In genomic region chr3:85197148-85197547, GRCm38 (mm10) we compare ENCODE assay signal across 19 mouse cellular contexts.
"Had no signal": no experiment of that assay in that cellular context is flagged by ENCODE, and none has a peak within 500 bp of the region (broad histone marks: within the 10 kb centered on the region; RNA-seq: fewer than 3 reads in every experiment).

No protein-coding gene starts in this region.

- H3K27ac ChIP-seq: layer of hippocampus, adult 2 months; liver, embryonic 13.5 days; macrophage had no signal

- DNase-seq: kidney, adult 18-20 months; kidney, adult 9 months; kidney, postnatal 14 days; kidney, postnatal 4 days; layer of hippocampus, adult 9-11 months; liver, embryonic 13.5 days; lung, embryonic 14.5 days; midbrain, embryonic 14.5 days; right cerebral cortex, adult 18-20 months; right cerebral cortex, postnatal 14 days; right cerebral cortex, postnatal 4 days; thymus, adult 2 months; thymus, postnatal 14 days; thymus, postnatal 4 days had no signal

- ATAC-seq: inflammation-experienced regulatory T-cells, adult 6 months; lung, postnatal 0 days had no signal

- H3K27me3 ChIP-seq: liver, embryonic 13.5 days had no signal

- H3K4me1 ChIP-seq: liver, embryonic 13.5 days had no signal

- H3K4me2 ChIP-seq: liver, embryonic 13.5 days; lung, embryonic 14.5 days; midbrain, embryonic 11.5 days had no signal

- H3K4me3 ChIP-seq: layer of hippocampus, adult 2 months; liver, embryonic 13.5 days had no signal

- H3K9ac ChIP-seq: liver, embryonic 13.5 days; lung, embryonic 14.5 days had no signal

- H3K9me3 ChIP-seq: liver, embryonic 13.5 days had no signal

- H3K36me3 ChIP-seq: liver, embryonic 13.5 days had no signal
